Mouse (Mus musculus) testis, adult 2 months (tissue): Measurements from ENCODE around the gene Abca7. TPM values are rescaled to one million over a fixed set of nuclear protein-coding genes. Genes with fewer than 3 reads are reported as not detected.
A peak's percentile ranks its signal among the peaks of the same experiment; 100 is the strongest.

ENCODE experiments used
- H3K27ac ChIP-seq: fragments of 200-500 bp; 2 replicates; pipeline ENCODE4 v1.5.1; 2012; ENCODE audit warnings: low read depth, low read length; ENCODE audit not compliant: control insufficient read depth, insufficient read depth
- H3K27me3 ChIP-seq: fragments of 200-500 bp; 2 replicates; pipeline ENCODE4 v1.6.1; 2012; ENCODE audit warnings: mild to moderate bottlenecking, low read length, moderate library complexity; ENCODE audit not compliant: control insufficient read depth, insufficient read depth
- H3K36me3 ChIP-seq: fragments of 200-500 bp; 2 replicates; pipeline ENCODE4 v1.6.1; 2012; ENCODE audit warnings: mild to moderate bottlenecking, low read length; ENCODE audit not compliant: control insufficient read depth, insufficient read depth
- H3K4me1 ChIP-seq: fragments of 200-500 bp; 2 replicates; pipeline ENCODE4 v1.6.1; 2012; ENCODE audit warnings: low read length; ENCODE audit not compliant: control insufficient read depth, insufficient read depth
- H3K4me3 ChIP-seq: fragments of 200-500 bp; 2 replicates; pipeline ENCODE4 v1.5.1; 2012; ENCODE audit warnings: low read depth, mild to moderate bottlenecking, low read length, moderate library complexity, mixed read lengths; ENCODE audit not compliant: control insufficient read depth
- CTCF ChIP-seq: fragments of 200-500 bp; IDR thresholded peaks from 2 replicates; pipeline ENCODE4 v1.5.1; 2012; ENCODE audit warnings: low read depth, mild to moderate bottlenecking, inconsistent platforms, low read length, moderate library complexity; ENCODE audit not compliant: control insufficient read depth, insufficient read depth, insufficient replicate concordance
- POLR2A ChIP-seq: fragments of 200-500 bp; IDR thresholded peaks from 2 replicates; pipeline ENCODE4 v1.6.1; 2012; ENCODE audit warnings: low read depth, mild to moderate bottlenecking, inconsistent platforms, low read length, moderate library complexity; ENCODE audit not compliant: control insufficient read depth
- polyA plus RNA-seq: library from polyadenylated mRNA; depleted of rRNA; stranded (reverse); fragments of >200 nt; gene quantifications from 2 replicates; pipeline ENCODE4 v1.2.3, GENCODE M21; 2012; rRNA removed

Abca7 gene
- polyA plus RNA-seq, 1 experiment, result 2.2 TPM

- H3K4me1 ChIP-seq, result peaks cover 10% of the 10 kb centered on the region; the same call in 1 of the 2 replicates
- H3K27me3 ChIP-seq, result no peaks in the 10 kb centered on the region
- H3K36me3 ChIP-seq, result no peaks in the 10 kb centered on the region; the same call in 1 of the 2 replicates
- H3K4me3 ChIP-seq, result peak overlapping the region; percentile 98
- no peak for TF ChIP-seq POLR2A
- no peak for TF ChIP-seq CTCF
- H3K27ac ChIP-seq, result no peak overlapping the region
Observed at GRCm38 (mm10) chr10:80055891-80056290, 59.6 kb downstream of the Abca7 start.

GRCm38 (mm10) chr10:80056506-80056905, 60.2 kb downstream of the Abca7 start:
- Histone ChIP-seq H3K4me1 (peaks cover 7% of the 10 kb centered on the region; the same call in 1 of the 2 replicates), H3K36me3 (no peaks in the 10 kb centered on the region; the same call in 1 of the 2 replicates), H3K27ac (no peak overlapping the region), H3K4me3 (peak overlapping the region; percentile 16), H3K27me3 (no peaks in the 10 kb centered on the region)
- TF ChIP-seq POLR2A (no peak; the same call in 1 of the 2 replicates), CTCF (no peak)

GRCm38 (mm10) chr10:80056976-80057682, 60.8 kb downstream of the Abca7 start:
- Histone ChIP-seq H3K27me3 (no peaks in the 10 kb centered on the region), H3K4me1 (peaks cover 5% of the 10 kb centered on the region; the same call in 1 of the 2 replicates), H3K27ac (no peak overlapping the region), H3K4me3 (no peak overlapping the region), H3K36me3 (no peaks in the 10 kb centered on the region; the same call in 1 of the 2 replicates)
- TF ChIP-seq CTCF, result no peak
- no peak for TF ChIP-seq POLR2A

GRCm38 (mm10) chr10:80057683-80058326, 61.5 kb downstream of the Abca7 start:
- no peak overlapping the region for H3K27ac ChIP-seq
- H3K4me1 ChIP-seq, result peaks cover 3% of the 10 kb centered on the region; the same call in 1 of the 2 replicates
- no peaks in the 10 kb centered on the region; the same call in 1 of the 2 replicates for H3K36me3 ChIP-seq
- no peaks in the 10 kb centered on the region for H3K27me3 ChIP-seq
- H3K4me3 ChIP-seq, result no peak overlapping the region
- TF ChIP-seq POLR2A, result no peak; the same call in 1 of the 2 replicates
- TF ChIP-seq CTCF, result no peak

- H3K27me3 ChIP-seq, result no peaks in the 10 kb centered on the region
- H3K36me3 ChIP-seq, result no peaks in the 10 kb centered on the region; the same call in 1 of the 2 replicates
- no peak overlapping the region for H3K4me3 ChIP-seq
- H3K27ac ChIP-seq, result no peak overlapping the region
- TF ChIP-seq POLR2A (no peak), CTCF (no peak)
- H3K4me1 ChIP-seq, result no peaks in the 10 kb centered on the region
Observed at GRCm38 (mm10) chr10:80063104-80063503, 66.8 kb downstream of the Abca7 start.

- Histone ChIP-seq H3K4me3 (no peak overlapping the region), H3K4me1 (peaks cover 2% of the 10 kb centered on the region; the same call in 1 of the 2 replicates), H3K36me3 (no peaks in the 10 kb centered on the region; the same call in 1 of the 2 replicates), H3K27me3 (no peaks in the 10 kb centered on the region), H3K27ac (no peak overlapping the region)
- no peak for TF ChIP-seq POLR2A
- no peak for TF ChIP-seq CTCF
Observed at GRCm38 (mm10) chr10:80063877-80064650, 67.8 kb downstream of the Abca7 start.

Other genes starting within 250 kb of the Abca7 start
- 30.6 and 32.5 TPM in 2 replicates for gene Polrmt, start 249.9 kb upstream of the Abca7 start, polyA plus RNA-seq
- 0.28 and 0.53 TPM in 2 replicates for gene Fgf22, start 241.4 kb upstream of the Abca7 start, polyA plus RNA-seq
- gene Rnf126, start 229.5 kb upstream of the Abca7 start, polyA plus RNA-seq, result 989 and 1,153 TPM in 2 replicates
- 13.8 and 16.1 TPM in 2 replicates for gene Fstl3, start 219.2 kb upstream of the Abca7 start, polyA plus RNA-seq
- gene Prss57, start 205.5 kb upstream of the Abca7 start, polyA plus RNA-seq, result 0.11 TPM in 1 of 2 replicates, not detected in the other
- 8.1 and 9.1 TPM in 2 replicates for gene Palm, start 202.9 kb upstream of the Abca7 start, polyA plus RNA-seq
- gene Misp, start 175.5 kb upstream of the Abca7 start, polyA plus RNA-seq, result 0.27 and 0.36 TPM in 2 replicates
- gene Ptbp1, start 142.1 kb upstream of the Abca7 start, polyA plus RNA-seq, result 125 and 126 TPM in 2 replicates
- 0.72 and 0.90 TPM in 2 replicates for gene Prtn3, start 122.0 kb upstream of the Abca7 start, polyA plus RNA-seq
- 1.6 and 2.7 TPM in 2 replicates for gene Plppr3, start 121.9 kb upstream of the Abca7 start, polyA plus RNA-seq
- 0.11 and 0.22 TPM in 2 replicates for gene Elane, start 110.2 kb upstream of the Abca7 start, polyA plus RNA-seq
- gene Cfd, start 105.6 kb upstream of the Abca7 start, polyA plus RNA-seq, result 18.0 and 33.8 TPM in 2 replicates
- gene Med16, start 87.6 kb upstream of the Abca7 start, polyA plus RNA-seq, result 163 and 181 TPM in 2 replicates
- gene Gm26602, start 85.6 kb upstream of the Abca7 start, polyA plus RNA-seq, result not detected in 2 replicates
- 0.75 and 0.99 TPM in 2 replicates for gene Kiss1r, start 79.5 kb upstream of the Abca7 start, polyA plus RNA-seq
- gene R3hdm4, start 75.3 kb upstream of the Abca7 start, polyA plus RNA-seq, result 15.0 and 15.2 TPM in 2 replicates
- gene Arid3a, start 69.5 kb upstream of the Abca7 start, polyA plus RNA-seq, result 59.5 and 65.0 TPM in 2 replicates
- gene Wdr18, start 36.3 kb upstream of the Abca7 start, polyA plus RNA-seq, result 33.9 and 36.5 TPM in 2 replicates
- 17.4 and 18.9 TPM in 2 replicates for gene Grin3b, start 25.8 kb upstream of the Abca7 start, polyA plus RNA-seq
- 202 and 209 TPM in 2 replicates for gene Tmem259, start 12.2 kb upstream of the Abca7 start, polyA plus RNA-seq
- gene Cnn2, start 7.9 kb upstream of the Abca7 start, polyA plus RNA-seq, result 4.4 and 6.8 TPM in 2 replicates
- 2.1 and 3.4 TPM in 2 replicates for gene Arhgap45, start 20.2 kb downstream of the Abca7 start, polyA plus RNA-seq
- 104 and 113 TPM in 2 replicates for gene Polr2e, start 43.3 kb downstream of the Abca7 start, polyA plus RNA-seq
- gene Gpx4, start 50.7 kb downstream of the Abca7 start, polyA plus RNA-seq, result 3,516 and 3,720 TPM in 2 replicates
- 13.9 and 14.0 TPM in 2 replicates for gene Sbno2, start 109.1 kb downstream of the Abca7 start, polyA plus RNA-seq
- 215 and 222 TPM in 2 replicates for gene Stk11, start 119.3 kb downstream of the Abca7 start, polyA plus RNA-seq
- gene Atp5d, start 142.1 kb downstream of the Abca7 start, polyA plus RNA-seq, result 241 and 347 TPM in 2 replicates
- 3.8 and 5.1 TPM in 2 replicates for gene Cbarp, start 144.3 kb downstream of the Abca7 start, polyA plus RNA-seq
- 70.1 and 79.2 TPM in 2 replicates for gene Midn, start 151.8 kb downstream of the Abca7 start, polyA plus RNA-seq
- gene Cirbp, start 169.5 kb downstream of the Abca7 start, polyA plus RNA-seq, result 105 and 127 TPM in 2 replicates
- 7.4 and 7.9 TPM in 2 replicates for gene 1600002K03Rik, start 176.4 kb downstream of the Abca7 start, polyA plus RNA-seq
- 1.1 and 1.4 TPM in 2 replicates for gene Efna2, start 183.0 kb downstream of the Abca7 start, polyA plus RNA-seq
- gene Mum1, start 229.9 kb downstream of the Abca7 start, polyA plus RNA-seq, result 282 and 295 TPM in 2 replicates